ENCODE assay signal across 21 mouse cellular contexts in genomic region chr8:116616369-116616768, GRCm38 (mm10).
DNase-seq lines count a peak whose midpoint lies in the region; ATAC-seq and TF ChIP-seq lines count a peak whose summit lies in the region.
"Had no signal": no experiment of that assay in that cellular context is flagged by ENCODE, and none has a peak within 500 bp of the region (broad histone marks: within the 10 kb centered on the region; RNA-seq: fewer than 3 reads in every experiment).

No protein-coding gene starts in this region.

- no peak for ATAC-seq in midbrain, embryonic 11.5 days (ENCODE audit: low FRiP score)
- ATAC-seq in midbrain, embryonic 16.5 days: no peak
- ATAC-seq: forebrain, embryonic 13.5 days; forebrain, embryonic 15.5 days; forebrain, postnatal 0 days had no signal

- in situ Hi-C loops in ES-E14 (cut with MboI; ENCODE audit: low sequenced_read_pairs in 2 of 2, unreplicated experiment in 2 of 2): no loop called here

- H3K9ac ChIP-seq in midbrain, embryonic 11.5 days (ENCODE audit: low read length): no peak overlapping the region
- H3K9ac ChIP-seq in midbrain, embryonic 16.5 days (ENCODE audit: low read depth, low read length): no peak overlapping the region
- no peak overlapping the region for H3K9ac ChIP-seq in ES-E14 (ENCODE audit: insufficient read depth, low read depth, low read length, poor library complexity, severe bottlenecking)
- H3K9ac ChIP-seq: embryonic facial prominence, embryonic 13.5 days; embryonic facial prominence, embryonic 15.5 days; forebrain, embryonic 13.5 days; forebrain, embryonic 15.5 days; forebrain, postnatal 0 days had no signal

- H3K36me3 ChIP-seq in midbrain, embryonic 11.5 days (ENCODE audit: control insufficient read depth, insufficient read depth, low read length): no peaks in the 10 kb centered on the region
- no peaks in the 10 kb centered on the region for H3K36me3 ChIP-seq in midbrain, embryonic 16.5 days (ENCODE audit: control insufficient read depth, insufficient read depth, low read length)
- peaks cover 36% of the 10 kb centered on the region for H3K36me3 ChIP-seq in ES-E14 (ENCODE audit: control insufficient read depth, insufficient read depth, low read length, poor library complexity, severe bottlenecking)
- H3K36me3 ChIP-seq in small intestine, adult 2 months (ENCODE audit: control insufficient read depth, insufficient read depth, low read length): no peaks in the 10 kb centered on the region
- H3K36me3 ChIP-seq: embryonic facial prominence, embryonic 13.5 days; embryonic facial prominence, embryonic 15.5 days; forebrain, embryonic 15.5 days had no signal

- no peaks in the 10 kb centered on the region for H3K4me1 ChIP-seq in midbrain, embryonic 11.5 days (ENCODE audit: control insufficient read depth, insufficient read depth, low read length)
- no peaks in the 10 kb centered on the region for H3K4me1 ChIP-seq in midbrain, embryonic 16.5 days (ENCODE audit: control insufficient read depth, insufficient read depth, low read length)
- H3K4me1 ChIP-seq in ES-E14 (ENCODE audit: control insufficient read depth in 2 of 2, insufficient read depth in 2 of 2, low read length in 2 of 2, poor library complexity in 1 of 2): peaks cover 2 to 5% of the 10 kb centered on the region in 2 experiments; a peak in 1 of 4 replicates
- H3K4me1 ChIP-seq in small intestine, adult 2 months (ENCODE audit: control insufficient read depth, insufficient read depth, insufficient read length, low read length): peaks cover 7% of the 10 kb centered on the region; the same call in 1 of the 2 replicates

- H3K4me2 ChIP-seq in midbrain, embryonic 11.5 days: no peak overlapping the region
- no peak overlapping the region for H3K4me2 ChIP-seq in midbrain, embryonic 16.5 days (ENCODE audit: low read length)
- H3K4me2 ChIP-seq: embryonic facial prominence, embryonic 13.5 days; embryonic facial prominence, embryonic 15.5 days; forebrain, embryonic 13.5 days; forebrain, embryonic 15.5 days had no signal

- no peak for TF ChIP-seq POLR2A in small intestine, adult 2 months (IDR thresholded peaks at IDR 0.05; ENCODE audit: low read depth, low read length)

- no peaks in the 10 kb centered on the region for H3K9me3 ChIP-seq in midbrain, embryonic 11.5 days (ENCODE audit: control insufficient read depth, low read length)
- H3K9me3 ChIP-seq in midbrain, embryonic 16.5 days (replicated peaks; ENCODE audit: control insufficient read depth, low read length, poor library complexity, severe bottlenecking): no peaks in the 10 kb centered on the region
- no peaks in the 10 kb centered on the region for H3K9me3 ChIP-seq in ES-E14 (ENCODE audit: control insufficient read depth, insufficient read depth, low read depth, low read length)
- H3K9me3 ChIP-seq: embryonic facial prominence, embryonic 13.5 days; embryonic facial prominence, embryonic 15.5 days; forebrain, embryonic 13.5 days; forebrain, embryonic 15.5 days had no signal

- no peak overlapping the region for H3K27ac ChIP-seq in midbrain, embryonic 11.5 days (ENCODE audit: low read depth, low read length)
- no peak overlapping the region for H3K27ac ChIP-seq in midbrain, embryonic 16.5 days (ENCODE audit: low read length)
- no peak overlapping the region for H3K27ac ChIP-seq in ES-E14 (ENCODE audit: insufficient read depth, low read depth, low read length, poor library complexity, severe bottlenecking)
- peak overlapping the region; percentile 64 for H3K27ac ChIP-seq in small intestine, adult 2 months (ENCODE audit: insufficient read depth, low read depth, low read length)
- H3K27ac ChIP-seq: embryonic facial prominence, embryonic 13.5 days; embryonic facial prominence, embryonic 15.5 days; forebrain, embryonic 13.5 days; forebrain, embryonic 15.5 days had no signal

- H3K4me3 ChIP-seq in midbrain, embryonic 11.5 days (ENCODE audit: low read depth, low read length): no peak overlapping the region
- H3K4me3 ChIP-seq in midbrain, embryonic 16.5 days (ENCODE audit: low read depth, low read length): no peak overlapping the region
- no peak overlapping the region for H3K4me3 ChIP-seq in ES-E14 (ENCODE audit: insufficient read depth in 1 of 2, low read depth in 1 of 2, low read length in 2 of 2, poor library complexity in 1 of 2, severe bottlenecking in 1 of 2)
- no peak overlapping the region for H3K4me3 ChIP-seq in small intestine, adult 2 months (ENCODE audit: low read depth, low read length)
- H3K4me3 ChIP-seq: embryonic facial prominence, embryonic 13.5 days; embryonic facial prominence, embryonic 15.5 days; forebrain, embryonic 13.5 days; forebrain, embryonic 15.5 days had no signal

- peak; percentile 39 for DNase-seq in midbrain, embryonic 11.5 days (ENCODE audit: low spot score, missing footprints)
- no peak for DNase-seq in ES-E14 (ENCODE audit: low read depth, low spot score)
- no peak for DNase-seq in left cerebral cortex, adult 9 months (ENCODE audit: low spot score in 2 of 2)
- DNase-seq in spleen, postnatal 4 days (ENCODE audit: low spot score in 2 of 2): no peak
- DNase-seq: adrenal gland, adult 2 months; adrenal gland, postnatal 10 days; adrenal gland, postnatal 25 days; cerebellum, adult 11 months; cerebellum, adult 18-20 months; cerebellum, adult 8-10 months; cerebellum, adult 9-11 months; cerebellum, postnatal 14 days; cerebellum, postnatal 36 days; embryo, embryonic 11 days; forebrain, postnatal 0 days had no signal

- no peak for TF ChIP-seq CTCF in small intestine, adult 2 months (IDR thresholded peaks at IDR 0.05; ENCODE audit: extremely low read depth, insufficient read length, insufficient replicate concordance, low read depth, low read length)

- H3K27me3 ChIP-seq in midbrain, embryonic 11.5 days (ENCODE audit: control insufficient read depth, insufficient read depth, low read length): no peaks in the 10 kb centered on the region
- no peaks in the 10 kb centered on the region for H3K27me3 ChIP-seq in midbrain, embryonic 16.5 days (ENCODE audit: control insufficient read depth, insufficient read depth, low read depth, low read length)
- no peaks in the 10 kb centered on the region for H3K27me3 ChIP-seq in small intestine, adult 2 months (ENCODE audit: control insufficient read depth, insufficient read depth, low read length)
- H3K27me3 ChIP-seq: embryonic facial prominence, embryonic 13.5 days; embryonic facial prominence, embryonic 15.5 days; forebrain, embryonic 13.5 days; forebrain, embryonic 15.5 days had no signal

TF ChIP-seq in ES-E14, 5 proteins besides CTCF, POLR2A, EP300 and RAD21:
- peak; percentile 89 for TF ChIP-seq MAFK (IDR thresholded peaks at IDR 0.05; ENCODE audit: insufficient read depth, low read depth, low read length)
- TF ChIP-seq ZC3H11A (IDR thresholded peaks at IDR 0.05; ENCODE audit: borderline replicate concordance, low read depth, low read length): no peak
